Mouse (Mus musculus): Measurements from ENCODE around the gene Xdh. TPM values are rescaled to one million over a fixed set of nuclear protein-coding genes. Genes with fewer than 3 reads are reported as not detected.
"Not testable (repeated sequence)": the region's sequence is repeated elsewhere in the genome, so short reads cannot be mapped to it uniquely, and the experiment has no call there.

The Xdh gene
- polyA plus RNA-seq, 1 experiment from 2014 or later: 0.24 TPM

DNA sequence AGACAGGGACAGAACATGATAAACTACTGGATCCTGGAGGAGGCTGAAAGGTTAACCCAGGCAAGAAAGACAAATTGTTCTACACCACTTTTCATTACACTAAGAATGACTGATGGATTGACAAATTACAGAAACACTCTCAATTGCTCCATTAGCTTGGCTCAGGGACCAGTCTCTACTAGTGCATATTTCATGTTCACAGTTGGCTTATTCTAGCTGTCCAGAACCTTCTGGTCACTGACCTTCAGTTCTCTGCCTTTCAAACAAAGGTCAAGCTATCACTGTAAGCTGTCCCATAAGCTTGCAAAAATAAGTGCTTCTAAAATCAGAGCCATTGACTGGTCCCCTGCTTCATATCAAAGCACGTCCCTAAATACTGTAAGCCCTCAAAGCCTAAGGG lies 107.0 kb downstream of the Xdh start:
- H3K36me3 ChIP-seq (replicated peaks; ENCODE audit: control insufficient read depth, insufficient read depth): no peaks in the 10 kb centered on the region
- ATAC-seq (ENCODE audit: low FRiP score) (no peak), DNase-seq (ENCODE audit: low spot score) (no peak)
- H3K4me3 ChIP-seq (replicated peaks; ENCODE audit: low read length): no peak overlapping the region
- H3K4me2 ChIP-seq (replicated peaks): no peak overlapping the region
- H3K27me3 ChIP-seq (ENCODE audit: control insufficient read depth, insufficient read depth, low read length): no peaks in the 10 kb centered on the region
- no peak overlapping the region for H3K27ac ChIP-seq
- no peak overlapping the region for H3K9ac ChIP-seq
- no peaks in the 10 kb centered on the region for H3K9me3 ChIP-seq (ENCODE audit: control insufficient read depth, low read length)
- WGBS: 91% methylated on average over 1 of the region's 1 CpGs
- no peaks in the 10 kb centered on the region for H3K4me1 ChIP-seq (replicated peaks; ENCODE audit: control insufficient read depth, insufficient read depth, low read length)

DNA sequence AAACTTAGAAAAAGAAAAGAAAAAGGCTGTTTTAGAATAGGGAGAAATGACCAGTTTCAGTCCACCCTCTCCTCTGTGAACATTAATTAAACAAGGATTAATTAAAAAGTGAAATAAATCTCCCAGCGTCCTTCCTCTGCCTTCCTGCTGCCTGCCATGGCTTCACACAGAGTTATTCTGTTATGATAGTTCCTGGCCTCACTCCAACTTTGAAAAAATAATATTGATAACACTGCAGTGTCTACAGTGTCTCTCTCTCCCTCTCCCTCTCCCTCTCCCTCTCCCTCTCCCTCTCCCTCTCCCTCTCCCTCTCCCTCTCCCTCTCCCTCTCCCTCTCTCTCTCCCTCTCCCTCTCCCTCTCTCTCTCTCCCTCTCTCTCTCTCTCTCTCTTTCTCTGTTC lies 110.1 kb downstream of the Xdh start:
- not testable (repeated sequence) for ATAC-seq (ENCODE audit: low FRiP score); H3K27ac ChIP-seq; H3K9ac ChIP-seq; H3K9me3 ChIP-seq (ENCODE audit: control insufficient read depth, low read length); H3K4me2 ChIP-seq (replicated peaks); H3K36me3 ChIP-seq (replicated peaks; ENCODE audit: control insufficient read depth, insufficient read depth); H3K27me3 ChIP-seq (ENCODE audit: control insufficient read depth, insufficient read depth, low read length); DNase-seq (ENCODE audit: low spot score); H3K4me1 ChIP-seq (replicated peaks; ENCODE audit: control insufficient read depth, insufficient read depth, low read length); H3K4me3 ChIP-seq (replicated peaks; ENCODE audit: low read length)
- 43% methylated on average over 1 of the region's 1 CpGs for WGBS

DNA sequence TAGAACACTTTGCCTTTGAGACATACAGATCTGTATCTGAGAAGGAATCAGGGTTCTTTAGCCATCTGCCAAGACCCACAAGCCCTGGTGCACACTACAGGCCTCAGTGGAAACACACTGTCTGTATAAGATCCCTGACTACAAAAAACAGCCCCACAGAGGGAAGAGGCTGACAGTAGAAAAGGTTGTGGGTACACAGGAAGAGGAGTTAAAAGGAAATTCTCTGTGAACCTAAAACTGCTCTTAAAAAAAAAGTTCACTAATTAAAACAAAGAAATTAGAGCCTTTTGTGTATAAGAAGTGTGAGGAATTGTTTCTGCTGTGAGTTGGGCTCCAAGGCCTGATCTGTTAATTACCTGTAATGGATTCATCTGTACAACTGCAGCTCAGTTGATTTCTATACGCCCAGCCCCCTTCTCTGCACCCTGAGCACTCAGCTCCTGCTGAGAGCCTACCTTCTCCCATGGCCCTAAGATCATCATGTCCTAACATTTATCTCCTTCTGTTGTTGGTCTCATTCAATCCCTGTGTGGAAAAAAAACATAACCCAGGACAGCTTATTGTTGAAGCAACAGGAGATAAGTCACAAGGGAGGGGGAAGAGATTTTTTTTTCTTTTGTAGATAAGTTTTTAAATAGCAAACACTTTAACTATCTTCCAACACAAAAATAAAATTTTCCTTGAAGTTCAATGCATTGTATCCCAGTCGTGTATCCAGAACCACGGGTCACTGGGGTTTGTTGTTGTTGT lies 110.7 kb downstream of the Xdh start:
- DNase-seq (ENCODE audit: low spot score) (no peak), ATAC-seq (ENCODE audit: low FRiP score) (no peak)
- H3K9ac ChIP-seq: no peak overlapping the region
- WGBS: 64% methylated on average over 3 of the region's 3 CpGs
- H3K27ac ChIP-seq: no peak overlapping the region
- no peaks in the 10 kb centered on the region for H3K36me3 ChIP-seq (replicated peaks; ENCODE audit: control insufficient read depth, insufficient read depth)
- no peak overlapping the region for H3K4me3 ChIP-seq (replicated peaks; ENCODE audit: low read length)
- H3K4me2 ChIP-seq (replicated peaks): no peak overlapping the region
- H3K4me1 ChIP-seq (replicated peaks; ENCODE audit: control insufficient read depth, insufficient read depth, low read length): no peaks in the 10 kb centered on the region
- H3K9me3 ChIP-seq (ENCODE audit: control insufficient read depth, low read length): no peaks in the 10 kb centered on the region
- H3K27me3 ChIP-seq (ENCODE audit: control insufficient read depth, insufficient read depth, low read length): no peaks in the 10 kb centered on the region

GRCm38 (mm10) chr17:73837244-73837643 lies 112.8 kb downstream of the Xdh start:
- Histone ChIP-seq H3K4me2 (replicated peaks) (no peak overlapping the region), H3K27ac (no peak overlapping the region), H3K9me3 (ENCODE audit: control insufficient read depth, low read length) (no peaks in the 10 kb centered on the region), H3K4me3 (replicated peaks; ENCODE audit: low read length) (no peak overlapping the region), H3K9ac (no peak overlapping the region), H3K27me3 (ENCODE audit: control insufficient read depth, insufficient read depth, low read length) (no peaks in the 10 kb centered on the region), H3K36me3 (replicated peaks; ENCODE audit: control insufficient read depth, insufficient read depth) (no peaks in the 10 kb centered on the region), H3K4me1 (replicated peaks; ENCODE audit: control insufficient read depth, insufficient read depth, low read length) (no peaks in the 10 kb centered on the region)
- WGBS: 85% methylated on average over 4 of the region's 4 CpGs
- no peak for ATAC-seq (ENCODE audit: low FRiP score)
- DNase-seq (ENCODE audit: low spot score): no peak

DNA sequence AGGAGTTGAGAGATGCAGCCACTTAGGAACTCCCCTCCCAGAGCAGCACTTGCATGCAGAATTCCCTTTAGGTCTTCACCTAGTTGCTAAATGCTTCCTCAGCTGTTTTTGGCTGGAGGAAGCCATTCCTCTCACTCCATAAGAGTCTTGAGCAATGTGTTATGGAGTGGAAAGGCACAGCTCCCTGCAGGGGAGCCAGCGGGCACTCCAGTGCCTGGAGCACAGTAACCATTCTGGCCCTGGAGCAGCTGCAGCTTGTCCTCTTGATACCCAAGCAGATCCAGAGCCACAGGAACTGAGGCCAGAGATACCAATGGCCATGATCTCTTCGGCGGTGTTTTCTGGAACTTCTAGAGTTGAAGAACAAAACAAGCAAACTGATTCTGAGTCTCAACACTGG lies 113.4 kb downstream of the Xdh start:
- Histone ChIP-seq H3K4me1 (replicated peaks; ENCODE audit: control insufficient read depth, insufficient read depth, low read length) (no peaks in the 10 kb centered on the region), H3K9me3 (ENCODE audit: control insufficient read depth, low read length) (no peaks in the 10 kb centered on the region), H3K9ac (no peak overlapping the region), H3K27ac (no peak overlapping the region), H3K36me3 (replicated peaks; ENCODE audit: control insufficient read depth, insufficient read depth) (no peaks in the 10 kb centered on the region), H3K4me3 (replicated peaks; ENCODE audit: low read length) (no peak overlapping the region), H3K27me3 (ENCODE audit: control insufficient read depth, insufficient read depth, low read length) (no peaks in the 10 kb centered on the region), H3K4me2 (replicated peaks) (no peak overlapping the region)
- no peak for ATAC-seq (ENCODE audit: low FRiP score)
- WGBS: 93% methylated on average over 3 of the region's 3 CpGs
- DNase-seq (ENCODE audit: low spot score): no peak

Other genes starting within 250 kb of the Xdh start
- gene Galnt14, start 239.7 kb downstream of the Xdh start, polyA plus RNA-seq (2014; fragmentation: Nextera tagmentation; extraction: Ambion mirVana): 16.8 and 17.5 TPM in 2 replicates
- 20.0 and 21.4 TPM in 2 replicates for gene Ehd3, start 146.1 kb downstream of the Xdh start, polyA plus RNA-seq (2014; fragmentation: Nextera tagmentation; extraction: Ambion mirVana)
- gene Srd5a2, start 97.7 kb upstream of the Xdh start, polyA plus RNA-seq (2014; fragmentation: Nextera tagmentation; extraction: Ambion mirVana): not detected in 2 replicates

All from hindbrain, embryonic 14.5 days (tissue).